Mouse (Mus musculus) pancreas, adult 10 weeks (tissue): ENCODE data around the gene Olfr115. TPM values are rescaled to one million over a fixed set of nuclear protein-coding genes. Genes with fewer than 3 reads are reported as not detected.

ENCODE experiments used
- polyA plus RNA-seq: library from polyadenylated mRNA; stranded (reverse); fragments of 350-450 nt; fragmentation: Illumina TruSeq; extraction: RNeasy Lipid Tissue Mini Kit (QIAGEN cat#74804); gene quantifications from one replicate; pipeline ENCODE4 v1.2.3, GENCODE M21; 2015; ENCODE audit warnings: low read depth, low replicate concordance; ENCODE audit not compliant: insufficient read depth

Olfr115 gene
- polyA plus RNA-seq, result not detected

GRCm38 (mm10) chr17:37627009-37627408 is at the start of gene Olfr115, which contains the start of gene Olfr116:
TSS of gene Olfr115 (minus strand) at chr17:37627109.
TSS of gene Olfr116 (minus strand) at chr17:37627199.

GRCm38 (mm10) chr17:37666688-37667087 is 39.8 kb upstream of the Olfr115 start, which contains the start of gene Olfr118:
TSS of gene Olfr118 (plus strand) at chr17:37666988.

GRCm38 (mm10) chr17:37663682-37664081 is 36.8 kb upstream of the Olfr115 start, which contains the start of gene Olfr117:
TSS of gene Olfr117 (minus strand) at chr17:37663782.

GRCm38 (mm10) chr17:37592643-37593042 is 34.3 kb downstream of the Olfr115 start, which contains the start of gene Olfr114:
TSS of gene Olfr114 (minus strand) at chr17:37592743.

GRCm38 (mm10) chr17:37577563-37577962 is 49.3 kb downstream of the Olfr115 start, which contains the start of gene Olfr113:
TSS of gene Olfr113 (minus strand) at chr17:37577663.

GRCm38 (mm10) chr17:37569351-37569750 is 57.6 kb downstream of the Olfr115 start, which contains the start of gene Olfr112:
TSS of gene Olfr112 (minus strand) at chr17:37569451.

Other genes starting within 250 kb of the Olfr115 start
- not detected for gene Olfr105-ps, start 248.1 kb downstream of the Olfr115 start, polyA plus RNA-seq
- gene Olfr106-ps, start 236.7 kb downstream of the Olfr115 start, polyA plus RNA-seq, result not detected
- gene Olfr107, start 227.9 kb downstream of the Olfr115 start, polyA plus RNA-seq, result not detected
- not detected for gene Olfr108, start 181.6 kb downstream of the Olfr115 start, polyA plus RNA-seq
- not detected for gene Olfr109, start 168.2 kb downstream of the Olfr115 start, polyA plus RNA-seq
- gene H2-M2, start 143.6 kb downstream of the Olfr115 start, polyA plus RNA-seq, result not detected
- not detected for gene Olfr110, start 134.6 kb downstream of the Olfr115 start, polyA plus RNA-seq
- not detected for gene Olfr111, start 119.1 kb downstream of the Olfr115 start, polyA plus RNA-seq
- not detected for gene Olfr112, start 57.7 kb downstream of the Olfr115 start, polyA plus RNA-seq
- gene Olfr113, start 49.4 kb downstream of the Olfr115 start, polyA plus RNA-seq, result not detected
- not detected for gene Olfr114, start 34.4 kb downstream of the Olfr115 start, polyA plus RNA-seq
- gene Olfr116, start 90 bp upstream of the Olfr115 start, polyA plus RNA-seq, result not detected
- not detected for gene Olfr117, start 36.7 kb upstream of the Olfr115 start, polyA plus RNA-seq
- gene Olfr118, start 39.9 kb upstream of the Olfr115 start, polyA plus RNA-seq, result not detected
- gene Olfr119, start 69.5 kb upstream of the Olfr115 start, polyA plus RNA-seq, result not detected
- gene Olfr120, start 94.7 kb upstream of the Olfr115 start, polyA plus RNA-seq, result not detected
- gene Olfr121, start 121.7 kb upstream of the Olfr115 start, polyA plus RNA-seq, result not detected
- gene Olfr122, start 141.5 kb upstream of the Olfr115 start, polyA plus RNA-seq, result not detected
- gene Olfr123, start 166.4 kb upstream of the Olfr115 start, polyA plus RNA-seq, result not detected
- gene Olfr124, start 172.8 kb upstream of the Olfr115 start, polyA plus RNA-seq, result not detected
- gene Olfr125, start 205.8 kb upstream of the Olfr115 start, polyA plus RNA-seq, result not detected
- not detected for gene Olfr126, start 220.4 kb upstream of the Olfr115 start, polyA plus RNA-seq